Mouse (Mus musculus): ENCODE data around the gene Nrxn3. TPM values are rescaled to one million over a fixed set of nuclear protein-coding genes. Genes with fewer than 3 reads are reported as not detected.

Nrxn3 gene
- polyA plus RNA-seq, 1 experiment from 2014 or later: 5.2 TPM

GRCm38 (mm10) chr12:89025180-89025579, 302.5 kb downstream of the Nrxn3 start:
- no peak overlapping the region for H3K4me2 ChIP-seq (replicated peaks; ENCODE audit: low read depth, low read length)
- no peak overlapping the region for H3K9ac ChIP-seq (ENCODE audit: low read depth, low read length)
- no peak for ATAC-seq (ENCODE audit: low FRiP score, low TSS enrichment)
- WGBS: 97% methylated on average over 1 of the region's 1 CpGs
- H3K27me3 ChIP-seq (ENCODE audit: control insufficient read depth, insufficient read depth, low read length): no peaks in the 10 kb centered on the region
- no peak overlapping the region for H3K4me3 ChIP-seq (ENCODE audit: low read length)
- H3K4me1 ChIP-seq (ENCODE audit: control insufficient read depth, insufficient read depth, low read length): no peaks in the 10 kb centered on the region
- no peaks in the 10 kb centered on the region for H3K9me3 ChIP-seq (ENCODE audit: control insufficient read depth, low read length)
- H3K27ac ChIP-seq (ENCODE audit: low read depth, low read length): no peak overlapping the region
- no peaks in the 10 kb centered on the region for H3K36me3 ChIP-seq (ENCODE audit: control insufficient read depth, insufficient read depth, low read length)

- 66% methylated on average over 4 of the region's 4 CpGs for WGBS
- Histone ChIP-seq H3K4me2 (replicated peaks; ENCODE audit: low read depth, low read length) (no peak overlapping the region), H3K36me3 (ENCODE audit: control insufficient read depth, insufficient read depth, low read length) (no peaks in the 10 kb centered on the region), H3K27ac (ENCODE audit: low read depth, low read length) (no peak overlapping the region), H3K4me1 (ENCODE audit: control insufficient read depth, insufficient read depth, low read length) (no peaks in the 10 kb centered on the region), H3K4me3 (ENCODE audit: low read length) (no peak overlapping the region), H3K27me3 (ENCODE audit: control insufficient read depth, insufficient read depth, low read length) (no peaks in the 10 kb centered on the region), H3K9me3 (ENCODE audit: control insufficient read depth, low read length) (no peaks in the 10 kb centered on the region), H3K9ac (ENCODE audit: low read depth, low read length) (no peak overlapping the region)
- ATAC-seq (ENCODE audit: low FRiP score, low TSS enrichment): no peak
These were observed 313.4 kb downstream of the Nrxn3 start for GRCm38 (mm10) chr12:89035984-89036618.

- no peaks in the 10 kb centered on the region for H3K9me3 ChIP-seq (ENCODE audit: control insufficient read depth, low read length)
- no peak overlapping the region for H3K4me2 ChIP-seq (replicated peaks; ENCODE audit: low read depth, low read length)
- no peaks in the 10 kb centered on the region for H3K4me1 ChIP-seq (ENCODE audit: control insufficient read depth, insufficient read depth, low read length)
- no peaks in the 10 kb centered on the region for H3K36me3 ChIP-seq (ENCODE audit: control insufficient read depth, insufficient read depth, low read length)
- H3K27me3 ChIP-seq (ENCODE audit: control insufficient read depth, insufficient read depth, low read length): no peaks in the 10 kb centered on the region
- no peak for ATAC-seq (ENCODE audit: low FRiP score, low TSS enrichment)
- H3K4me3 ChIP-seq (ENCODE audit: low read length): no peak overlapping the region
- H3K27ac ChIP-seq (ENCODE audit: low read depth, low read length): no peak overlapping the region
- no peak overlapping the region for H3K9ac ChIP-seq (ENCODE audit: low read depth, low read length)
These were observed 317.5 kb downstream of the Nrxn3 start for GRCm38 (mm10) chr12:89040151-89040550.

GRCm38 (mm10) chr12:89041429-89042107, 318.9 kb downstream of the Nrxn3 start:
- no peak overlapping the region for H3K4me3 ChIP-seq (ENCODE audit: low read length)
- H3K36me3 ChIP-seq (ENCODE audit: control insufficient read depth, insufficient read depth, low read length): no peaks in the 10 kb centered on the region
- H3K27ac ChIP-seq (ENCODE audit: low read depth, low read length): no peak overlapping the region
- no peak overlapping the region for H3K9ac ChIP-seq (ENCODE audit: low read depth, low read length)
- no peaks in the 10 kb centered on the region for H3K27me3 ChIP-seq (ENCODE audit: control insufficient read depth, insufficient read depth, low read length)
- ATAC-seq (ENCODE audit: low FRiP score, low TSS enrichment): peak; percentile 85
- WGBS: 53% methylated on average over 2 of the region's 2 CpGs
- no peaks in the 10 kb centered on the region for H3K9me3 ChIP-seq (ENCODE audit: control insufficient read depth, low read length)
- H3K4me2 ChIP-seq (replicated peaks; ENCODE audit: low read depth, low read length): no peak overlapping the region
- H3K4me1 ChIP-seq (ENCODE audit: control insufficient read depth, insufficient read depth, low read length): no peaks in the 10 kb centered on the region

- Histone ChIP-seq H3K4me3 (ENCODE audit: low read length) (no peak overlapping the region), H3K9me3 (ENCODE audit: control insufficient read depth, low read length) (no peaks in the 10 kb centered on the region), H3K27ac (ENCODE audit: low read depth, low read length) (no peak overlapping the region), H3K4me1 (ENCODE audit: control insufficient read depth, insufficient read depth, low read length) (no peaks in the 10 kb centered on the region), H3K36me3 (ENCODE audit: control insufficient read depth, insufficient read depth, low read length) (no peaks in the 10 kb centered on the region), H3K4me2 (replicated peaks; ENCODE audit: low read depth, low read length) (no peak overlapping the region), H3K27me3 (ENCODE audit: control insufficient read depth, insufficient read depth, low read length) (no peaks in the 10 kb centered on the region), H3K9ac (ENCODE audit: low read depth, low read length) (no peak overlapping the region)
- 50% methylated on average over 3 of the region's 3 CpGs for WGBS
- peak; percentile 46; the same call in 1 of the 2 replicates for ATAC-seq (ENCODE audit: low FRiP score, low TSS enrichment)
These were observed 326.6 kb downstream of the Nrxn3 start for GRCm38 (mm10) chr12:89049279-89049678.

- no peak overlapping the region for H3K9ac ChIP-seq (ENCODE audit: low read depth, low read length)
- ATAC-seq (ENCODE audit: low FRiP score, low TSS enrichment): no peak
- H3K27ac ChIP-seq (ENCODE audit: low read depth, low read length): no peak overlapping the region
- no peak overlapping the region for H3K4me3 ChIP-seq (ENCODE audit: low read length)
- no peak overlapping the region for H3K4me2 ChIP-seq (replicated peaks; ENCODE audit: low read depth, low read length)
- no peaks in the 10 kb centered on the region for H3K9me3 ChIP-seq (ENCODE audit: control insufficient read depth, low read length)
- H3K4me1 ChIP-seq (ENCODE audit: control insufficient read depth, insufficient read depth, low read length): no peaks in the 10 kb centered on the region
- no peaks in the 10 kb centered on the region for H3K36me3 ChIP-seq (ENCODE audit: control insufficient read depth, insufficient read depth, low read length)
- no peaks in the 10 kb centered on the region for H3K27me3 ChIP-seq (ENCODE audit: control insufficient read depth, insufficient read depth, low read length)
These were observed 327.0 kb downstream of the Nrxn3 start for GRCm38 (mm10) chr12:89049686-89050085.

GRCm38 (mm10) chr12:89072436-89072835, 349.8 kb downstream of the Nrxn3 start:
- no peaks in the 10 kb centered on the region for H3K4me1 ChIP-seq (ENCODE audit: control insufficient read depth, insufficient read depth, low read length)
- H3K27ac ChIP-seq (ENCODE audit: low read depth, low read length): no peak overlapping the region
- H3K4me2 ChIP-seq (replicated peaks; ENCODE audit: low read depth, low read length): no peak overlapping the region
- no peak overlapping the region for H3K4me3 ChIP-seq (ENCODE audit: low read length)
- ATAC-seq (ENCODE audit: low FRiP score, low TSS enrichment): no peak
- no peaks in the 10 kb centered on the region for H3K27me3 ChIP-seq (ENCODE audit: control insufficient read depth, insufficient read depth, low read length)
- H3K36me3 ChIP-seq (ENCODE audit: control insufficient read depth, insufficient read depth, low read length): no peaks in the 10 kb centered on the region
- no peaks in the 10 kb centered on the region for H3K9me3 ChIP-seq (ENCODE audit: control insufficient read depth, low read length)
- no peak overlapping the region for H3K9ac ChIP-seq (ENCODE audit: low read depth, low read length)

- no peak overlapping the region for H3K4me3 ChIP-seq (ENCODE audit: low read length)
- no peak for ATAC-seq (ENCODE audit: low FRiP score, low TSS enrichment)
- no peaks in the 10 kb centered on the region for H3K36me3 ChIP-seq (ENCODE audit: control insufficient read depth, insufficient read depth, low read length)
- no peak overlapping the region for H3K4me2 ChIP-seq (replicated peaks; ENCODE audit: low read depth, low read length)
- no peaks in the 10 kb centered on the region for H3K9me3 ChIP-seq (ENCODE audit: control insufficient read depth, low read length)
- 74% methylated on average over 5 of the region's 5 CpGs for WGBS
- H3K27me3 ChIP-seq (ENCODE audit: control insufficient read depth, insufficient read depth, low read length): no peaks in the 10 kb centered on the region
- H3K27ac ChIP-seq (ENCODE audit: low read depth, low read length): no peak overlapping the region
- H3K4me1 ChIP-seq (ENCODE audit: control insufficient read depth, insufficient read depth, low read length): no peaks in the 10 kb centered on the region
- no peak overlapping the region for H3K9ac ChIP-seq (ENCODE audit: low read depth, low read length)
These were observed 350.6 kb downstream of the Nrxn3 start for GRCm38 (mm10) chr12:89073167-89073743.

GRCm38 (mm10) chr12:89074551-89075295, 352.0 kb downstream of the Nrxn3 start:
- Histone ChIP-seq H3K9me3 (ENCODE audit: control insufficient read depth, low read length) (no peaks in the 10 kb centered on the region), H3K36me3 (ENCODE audit: control insufficient read depth, insufficient read depth, low read length) (no peaks in the 10 kb centered on the region), H3K4me1 (ENCODE audit: control insufficient read depth, insufficient read depth, low read length) (no peaks in the 10 kb centered on the region), H3K4me3 (ENCODE audit: low read length) (no peak overlapping the region), H3K27ac (ENCODE audit: low read depth, low read length) (no peak overlapping the region), H3K9ac (ENCODE audit: low read depth, low read length) (no peak overlapping the region), H3K27me3 (ENCODE audit: control insufficient read depth, insufficient read depth, low read length) (no peaks in the 10 kb centered on the region), H3K4me2 (replicated peaks; ENCODE audit: low read depth, low read length) (no peak overlapping the region)
- no peak for ATAC-seq (ENCODE audit: low FRiP score, low TSS enrichment)
- 71% methylated on average over 10 of the region's 10 CpGs for WGBS

Data from kidney, embryonic 14.5 days (tissue).